Mouse (Mus musculus) A20 (cell line): ENCODE measurements around the gene Toporsl.

Experiments used
- DNase-seq: peaks from one replicate; pipeline ENCODE4 v3.0.0-alpha.2; 2011; ENCODE audit warnings: low read depth, low spot score

Toporsl gene

DNA sequence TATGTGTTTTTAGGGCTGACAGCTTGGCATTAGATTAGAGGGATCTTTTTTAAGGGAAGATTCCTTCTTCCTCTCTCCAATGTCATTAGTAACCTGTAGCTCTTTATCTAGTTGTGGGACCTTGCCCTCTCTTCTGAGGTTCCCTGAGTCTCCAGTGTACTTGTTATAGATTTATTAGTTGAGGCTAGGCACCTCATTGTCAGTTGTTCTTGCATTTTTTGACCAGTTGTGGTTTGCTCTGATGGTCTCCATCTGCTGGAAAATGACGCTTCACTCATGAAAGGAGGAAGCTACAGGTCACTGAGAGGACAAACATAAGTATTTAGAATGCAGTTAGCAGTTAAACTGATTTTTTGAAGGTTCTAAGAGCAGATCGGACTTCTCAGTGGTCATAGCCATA, at the start of gene Toporsl:
Toporsl (plus strand) TSS at position 348 of the 400 bp plus-strand sequence.
- DNase-seq, result no peak

DNA sequence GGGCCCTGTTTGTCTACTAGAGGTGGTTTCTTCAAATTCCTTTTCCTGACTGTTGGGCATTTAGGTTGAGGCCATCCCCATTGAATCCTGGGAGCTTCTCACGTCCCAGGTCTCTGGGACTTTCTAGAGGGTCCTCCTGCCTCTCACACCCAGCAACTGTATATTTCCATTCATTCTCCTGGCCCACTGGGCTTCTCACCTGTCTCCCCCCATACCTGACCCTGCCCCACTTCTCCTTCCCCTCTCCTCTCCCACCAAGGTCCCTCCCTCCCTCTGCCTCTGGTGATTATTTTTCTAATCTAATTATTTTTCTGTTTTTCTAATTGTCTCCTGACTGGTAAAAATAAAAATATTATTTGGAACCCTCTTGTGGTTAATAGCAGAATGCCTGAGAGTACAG, 38.4 kb upstream of the Toporsl start:
- no peak for DNase-seq

DNA sequence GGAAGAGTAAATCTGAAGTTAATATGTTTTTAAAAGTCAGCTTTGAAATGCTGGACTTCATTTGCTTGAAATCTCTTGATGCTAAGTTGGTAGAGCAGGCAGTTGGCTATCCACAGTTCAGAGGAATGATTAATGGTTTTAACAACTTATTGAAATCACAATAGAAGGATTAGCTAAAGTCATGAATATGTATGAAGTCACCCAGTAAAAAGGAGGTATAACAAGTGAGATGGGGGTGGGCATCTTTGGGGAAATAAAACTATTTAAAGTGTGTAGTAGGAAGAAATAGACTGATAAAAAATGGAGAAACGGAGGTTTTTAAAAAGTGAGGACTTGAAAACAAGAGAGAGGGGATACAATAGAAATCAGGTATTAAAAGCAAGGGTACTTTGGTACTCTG, 38.0 kb upstream of the Toporsl start:
- no peak for DNase-seq

DNA sequence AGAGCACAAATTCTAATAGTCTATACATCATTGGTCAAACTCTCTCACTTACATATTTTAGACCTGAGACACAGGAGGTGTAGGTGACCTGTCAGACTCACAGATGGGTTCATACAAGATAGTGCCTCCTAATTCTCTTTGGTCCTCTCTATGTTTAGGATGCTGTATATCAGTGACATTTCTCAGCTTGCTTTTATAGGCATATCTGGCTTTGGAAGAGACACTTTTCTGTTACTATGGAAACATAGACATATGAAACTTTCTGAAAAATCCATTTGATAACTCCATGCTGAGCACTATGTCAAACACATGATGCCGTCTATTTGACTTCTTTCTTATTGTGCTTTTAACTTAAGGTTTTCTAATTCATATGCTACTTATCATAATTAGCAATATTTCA, 32.2 kb upstream of the Toporsl start:
- no peak for DNase-seq

DNA sequence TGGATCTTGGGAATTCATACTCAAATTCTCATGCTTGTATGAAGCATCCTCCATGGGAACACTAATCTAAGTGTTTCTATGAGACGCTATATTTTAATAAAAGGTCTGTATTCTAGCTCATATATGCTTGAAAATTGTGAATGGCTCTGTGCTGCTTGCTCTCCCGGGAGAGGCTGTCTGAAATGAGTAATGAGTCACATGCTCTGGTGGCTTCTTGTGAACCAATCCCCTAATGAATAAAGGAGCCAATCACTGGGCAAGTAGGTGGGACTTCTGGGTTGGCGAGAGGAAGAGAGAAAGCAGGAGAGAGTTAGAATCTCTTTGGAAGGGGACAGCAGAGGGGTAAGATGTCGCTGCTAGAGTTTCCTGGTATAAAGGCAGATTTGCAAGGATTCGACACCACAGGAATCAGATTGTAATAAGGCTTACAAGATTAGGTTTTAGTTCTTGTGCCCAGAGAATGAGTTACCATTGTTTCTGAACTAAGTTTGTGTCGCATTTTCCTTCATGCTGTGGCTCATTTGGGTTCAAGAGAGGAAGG, 9.8 kb upstream of the Toporsl start:
- DNase-seq, result no peak

DNA sequence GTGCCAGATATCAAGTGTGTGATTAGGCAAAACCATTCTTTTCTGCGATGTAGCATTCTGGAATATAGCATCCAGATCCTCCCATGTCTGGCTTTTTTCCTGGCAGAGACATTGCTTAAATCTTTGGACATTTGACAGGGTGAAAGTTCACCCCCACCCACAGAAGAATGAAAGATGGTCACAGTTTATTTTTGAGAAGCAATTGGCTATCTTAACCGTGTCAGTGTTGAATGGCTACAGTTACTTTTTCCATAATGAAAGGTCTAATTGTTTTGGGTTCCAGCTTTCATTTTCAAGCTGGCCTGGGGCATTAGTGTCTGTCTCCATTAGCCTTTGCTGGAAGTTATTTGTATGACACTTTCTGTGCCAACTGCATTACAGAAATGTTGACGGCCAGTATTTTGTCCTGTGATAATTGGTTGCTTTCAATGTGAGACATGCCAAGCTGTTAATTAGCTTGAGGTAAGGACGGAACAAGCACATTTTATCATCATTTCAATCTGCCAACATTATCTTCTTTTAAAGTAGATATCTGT, 2.2 kb upstream of the Toporsl start:
- no peak for DNase-seq

DNA sequence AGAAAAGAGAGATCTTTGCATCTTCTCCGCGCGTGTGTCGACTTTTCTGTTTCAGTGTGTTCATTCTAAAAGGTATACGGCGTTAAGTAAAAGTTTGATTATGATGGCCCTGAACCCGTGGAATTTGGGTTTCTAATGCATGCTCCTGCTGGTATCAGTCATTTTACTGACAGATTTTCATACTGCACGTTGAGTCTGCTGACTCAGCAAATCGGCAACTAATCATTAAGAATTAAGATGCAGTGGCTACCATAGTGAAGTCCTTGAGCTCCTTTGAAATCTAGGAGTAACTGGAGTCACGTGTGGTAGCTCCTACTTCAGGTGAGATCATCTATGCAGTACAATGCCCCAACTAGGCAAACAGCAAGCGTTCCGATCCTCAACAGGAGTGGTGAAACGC, 1.4 kb upstream of the Toporsl start:
- no peak for DNase-seq

DNA sequence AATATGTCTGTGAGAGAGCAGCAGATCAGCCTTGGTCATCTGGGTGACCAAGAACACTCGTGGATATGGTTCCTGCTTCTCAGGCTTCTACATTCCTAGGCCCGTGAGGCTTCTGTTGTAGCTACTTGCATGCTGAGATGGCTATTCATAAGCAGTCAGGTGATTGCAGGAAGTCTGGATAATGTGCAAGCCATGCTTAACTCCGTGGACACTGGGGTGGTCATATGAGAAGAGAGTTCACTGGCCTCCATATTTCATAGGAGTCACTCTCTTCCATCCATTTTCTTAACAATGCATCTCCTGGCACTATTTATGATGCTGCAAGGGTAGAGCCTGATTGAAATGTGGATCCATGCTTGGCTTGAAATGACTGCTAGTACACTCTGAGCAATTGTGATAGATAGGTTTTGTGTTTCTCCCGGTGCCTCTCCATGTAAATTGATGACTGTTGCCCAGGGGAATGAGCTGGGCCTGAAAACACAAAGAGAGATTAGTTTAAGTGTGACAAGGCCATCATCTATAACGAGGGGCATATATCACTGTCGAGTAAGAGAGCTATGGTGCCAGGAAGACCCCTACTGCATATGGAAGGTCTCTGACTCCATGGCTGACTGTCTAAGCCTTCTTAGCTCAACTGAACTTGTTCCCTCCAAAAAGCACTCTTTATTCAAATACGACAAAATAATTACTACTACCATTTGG, 2.3 kb downstream of the Toporsl start:
- DNase-seq, result no peak

DNA sequence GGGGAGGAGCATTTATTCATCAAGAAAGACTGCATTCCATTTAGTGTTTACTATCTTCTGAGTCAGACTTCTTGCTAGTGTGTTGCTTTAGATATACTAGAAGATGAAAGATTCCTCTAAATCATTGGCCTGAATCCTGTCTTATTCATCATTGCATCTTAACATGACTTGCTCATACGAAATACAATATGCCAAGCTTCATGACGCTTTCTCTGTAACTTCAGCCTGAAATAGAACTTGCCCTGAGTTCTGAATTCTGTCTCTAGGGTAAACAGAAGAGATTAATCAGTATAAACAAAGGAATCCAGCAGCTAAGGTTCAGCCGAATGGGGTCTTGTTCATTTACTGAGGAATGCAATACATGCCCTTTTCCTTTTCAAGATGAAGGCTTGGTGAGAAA, 10.8 kb downstream of the Toporsl start:
- DNase-seq, result no peak

DNA sequence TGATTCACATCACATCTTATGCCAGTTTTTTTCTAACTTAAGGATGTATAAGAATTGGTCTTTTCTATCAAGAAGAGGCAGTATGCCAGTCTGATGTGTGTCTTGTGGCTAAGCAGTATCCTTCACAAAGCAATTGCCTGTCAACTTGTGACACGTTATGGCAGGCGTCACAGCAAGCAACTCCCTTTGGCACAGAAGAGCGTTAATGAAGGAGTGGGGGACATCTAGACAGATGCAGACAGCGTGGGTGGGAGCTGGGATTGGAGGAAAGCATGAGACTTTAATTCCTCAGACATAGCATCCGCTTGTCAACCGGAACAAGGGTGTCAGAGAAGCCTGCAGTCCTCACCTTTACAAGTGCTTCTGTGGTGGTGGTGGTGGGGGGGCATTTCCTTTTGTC, 38.9 kb downstream of the Toporsl start:
- DNase-seq, result no peak

DNA sequence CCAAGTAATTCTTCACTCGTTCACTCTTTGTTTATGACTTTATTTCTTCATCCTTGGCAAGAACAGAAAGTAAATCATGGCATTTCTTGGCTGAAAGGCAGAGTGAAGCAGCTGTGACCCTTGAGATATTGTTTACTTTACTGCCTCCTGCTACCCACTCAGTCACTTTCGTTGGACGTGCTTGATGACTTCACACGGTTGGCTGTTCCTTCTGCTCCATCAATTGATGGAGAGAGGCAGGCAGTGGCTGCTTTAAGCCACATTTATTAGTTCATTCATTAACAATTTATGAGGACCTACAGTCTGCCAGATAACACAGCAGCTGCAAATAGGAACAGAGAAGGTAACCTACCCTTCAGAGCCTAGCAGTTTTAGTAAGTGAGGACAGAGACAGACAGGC, 51.7 kb downstream of the Toporsl start:
- DNase-seq, result no peak

DNA sequence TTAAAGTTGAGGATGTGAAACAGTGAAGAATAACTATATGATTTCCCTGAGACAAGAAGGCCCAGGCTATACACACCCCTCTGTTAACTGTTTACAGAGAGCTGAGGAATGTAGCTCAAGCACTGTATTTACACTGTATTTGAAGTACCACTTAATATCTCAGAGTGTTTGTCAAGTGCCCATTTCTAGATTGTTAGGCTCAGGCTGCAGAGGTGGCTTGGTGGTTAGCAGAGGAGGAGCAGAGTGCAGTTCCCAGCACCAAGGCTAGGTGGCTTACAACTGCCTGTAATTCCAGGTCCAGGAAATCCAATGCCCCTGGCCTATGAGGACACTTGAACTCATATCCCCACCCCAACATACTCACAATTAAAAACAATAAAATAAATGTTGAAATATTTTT, 63.6 kb downstream of the Toporsl start:
- no peak for DNase-seq

DNA sequence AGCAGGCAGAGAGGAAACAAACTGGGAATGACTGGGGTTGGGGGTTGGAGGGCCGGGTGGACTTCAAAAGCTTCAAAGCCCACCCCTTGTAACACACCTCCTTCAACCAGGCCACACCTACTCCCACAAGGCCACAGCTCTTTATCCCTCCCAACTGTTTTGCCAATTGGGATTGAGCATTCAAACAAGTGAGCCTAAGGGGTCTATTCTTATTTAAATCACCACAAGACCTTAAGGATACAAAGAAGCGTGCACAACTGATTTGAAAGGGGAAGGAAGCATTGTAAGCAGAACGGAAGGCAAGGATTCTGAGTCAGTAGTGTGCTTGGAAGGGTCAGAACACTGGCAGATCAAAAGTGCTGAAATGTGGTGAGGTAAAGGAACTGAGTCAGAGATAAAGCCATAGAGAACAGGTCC, 64.6 kb downstream of the Toporsl start:
- DNase-seq, result no peak

DNA sequence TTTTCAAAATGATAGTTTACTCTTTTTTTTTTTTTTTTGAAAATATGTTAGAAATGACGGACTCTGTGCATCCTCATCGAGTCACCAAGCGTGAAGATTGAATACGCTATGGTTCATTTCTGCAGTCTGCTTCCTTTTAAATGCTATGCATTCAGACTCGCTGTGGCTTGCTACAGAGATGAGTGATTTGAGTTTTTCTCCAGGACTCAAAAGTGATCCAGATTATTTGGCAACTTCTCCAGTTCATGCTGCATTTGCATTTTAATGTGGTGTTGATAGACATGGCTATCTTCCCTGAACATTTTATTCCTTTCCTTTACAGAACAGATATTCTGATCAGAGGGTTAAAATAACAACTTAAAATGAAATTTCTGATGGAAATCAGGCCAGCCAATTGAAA, 65.2 kb downstream of the Toporsl start:
- DNase-seq, result no peak
